Mouse (Mus musculus) small intestine, adult 10 weeks (tissue): ENCODE measurements around the gene Rhot1. TPM values are rescaled to one million over a fixed set of nuclear protein-coding genes. Genes with fewer than 3 reads are reported as not detected.

ENCODE experiments used
- polyA plus RNA-seq: library from polyadenylated mRNA; stranded (reverse); fragments of 350-450 nt; fragmentation: Illumina TruSeq; extraction: RNeasy Lipid Tissue Mini Kit (QIAGEN cat#74804); gene quantifications from one replicate; pipeline ENCODE4 v1.2.3, GENCODE M21; 2014; ENCODE audit warnings: low replicate concordance

Rhot1 gene
- 68.6 TPM for polyA plus RNA-seq

GRCm38 (mm10) chr11:80208860-80209800, at the start of gene Rhot1:
Rhot1 (plus strand) TSS chr11:80209019.

GRCm38 (mm10) chr11:80183705-80184255, 25.0 kb upstream of the Rhot1 start, which contains the start of gene Rnf135:
Rnf135 (plus strand) TSS chr11:80183851.

GRCm38 (mm10) chr11:80300551-80301315, 91.9 kb downstream of the Rhot1 start, which contains the start of gene Rhbdl3:
Rhbdl3 (plus strand) TSS chr11:80300912.

Other genes with a start within 250 kb of the Rhot1 start
- gene Utp6, start 246.6 kb upstream of the Rhot1 start, polyA plus RNA-seq, result 34.9 TPM
- 149 TPM for gene Suz12, start 215.9 kb upstream of the Rhot1 start, polyA plus RNA-seq
- gene Crlf3, start 128.0 kb upstream of the Rhot1 start, polyA plus RNA-seq, result 23.4 TPM
- 10.0 TPM for gene Atad5, start 119.6 kb upstream of the Rhot1 start, polyA plus RNA-seq
- 14.9 TPM for gene Tefm, start 66.8 kb upstream of the Rhot1 start, polyA plus RNA-seq
- gene Adap2, start 54.9 kb upstream of the Rhot1 start, polyA plus RNA-seq, result 10.7 TPM
- gene Rnf135, start 25.2 kb upstream of the Rhot1 start, polyA plus RNA-seq, result 4.4 TPM
- 0.33 TPM for gene Rhbdl3, start 91.9 kb downstream of the Rhot1 start, polyA plus RNA-seq
- gene 5730455P16Rik, start 169.0 kb downstream of the Rhot1 start, polyA plus RNA-seq, result 13.7 TPM
- gene Zfp207, start 174.3 kb downstream of the Rhot1 start, polyA plus RNA-seq, result 374 TPM
- gene Psmd11, start 219.6 kb downstream of the Rhot1 start, polyA plus RNA-seq, result 76.7 TPM